Mouse (Mus musculus) forebrain, embryonic 16.5 days (tissue): Measurements from ENCODE around the gene Usp43. TPM values are rescaled to one million over a fixed set of nuclear protein-coding genes. Genes with fewer than 3 reads are reported as not detected.

ENCODE experiments used
- ATAC-seq: fragments of 200-750 bp; cut with Nextera tagmentation; 2 replicates; pipeline ENCODE4 v1.8.0; 2017; ENCODE audit warnings: mild to moderate bottlenecking, moderate library complexity
- H3K27ac ChIP-seq: fragments of 300-500 bp; sonication (generic); 2 replicates; pipeline ENCODE4 v1.5.1; 2014; ENCODE audit warnings: low read length, control low read depth
- H3K27me3 ChIP-seq: fragments of 300-500 bp; sonication (generic); replicated peaks from 2 replicates; pipeline ENCODE4 v1.6.1; 2014; ENCODE audit warnings: low read length; ENCODE audit not compliant: control insufficient read depth, insufficient read depth
- H3K36me3 ChIP-seq: fragments of 300-500 bp; sonication (generic); 2 replicates; pipeline ENCODE4 v1.6.1; 2014; ENCODE audit not compliant: control insufficient read depth, insufficient read depth
- H3K4me1 ChIP-seq: fragments of 300-500 bp; sonication (generic); replicated peaks from 2 replicates; pipeline ENCODE4 v1.6.1; 2014; ENCODE audit warnings: low read length; ENCODE audit not compliant: control insufficient read depth, insufficient read depth
- H3K4me2 ChIP-seq: fragments of 300-500 bp; sonication (generic); 2 replicates; pipeline ENCODE4 v1.6.1; 2014; ENCODE audit warnings: mild to moderate bottlenecking, low read length, control low read depth
- H3K4me3 ChIP-seq: fragments of 300-500 bp; sonication (generic); replicated peaks from 2 replicates; pipeline ENCODE4 v1.5.1; 2014; ENCODE audit warnings: mild to moderate bottlenecking, low read length, control low read depth
- H3K9ac ChIP-seq: fragments of 300-500 bp; sonication (generic); replicated peaks from 2 replicates; pipeline ENCODE4 v1.6.1; 2014; ENCODE audit warnings: low read depth, low read length, control low read depth
- H3K9me3 ChIP-seq: fragments of 300-500 bp; sonication (generic); 2 replicates; pipeline ENCODE4 v1.6.1; 2016; ENCODE audit warnings: low read length; ENCODE audit not compliant: control insufficient read depth
- WGBS: fragments of 180-500 bp; shearing (Covaris S2); extraction: QIAGEN DNeasy Blood & Tissue Kit; methylation state at CpG from one replicate; pipeline ENCODE4 v1.1.7; 2014; 5-methylcytosine and 5-hydroxymethylcytosine counted together
- polyA plus RNA-seq: library from polyadenylated mRNA; unstranded; fragments of >200 nt; fragmentation: Nextera tagmentation; extraction: Ambion mirVana; gene quantifications from 2 replicates; pipeline ENCODE4 v1.2.1, GENCODE M21; 2015

The Usp43 gene
- polyA plus RNA-seq, 1 experiment from 2014 or later = 3.0 TPM

DNA sequence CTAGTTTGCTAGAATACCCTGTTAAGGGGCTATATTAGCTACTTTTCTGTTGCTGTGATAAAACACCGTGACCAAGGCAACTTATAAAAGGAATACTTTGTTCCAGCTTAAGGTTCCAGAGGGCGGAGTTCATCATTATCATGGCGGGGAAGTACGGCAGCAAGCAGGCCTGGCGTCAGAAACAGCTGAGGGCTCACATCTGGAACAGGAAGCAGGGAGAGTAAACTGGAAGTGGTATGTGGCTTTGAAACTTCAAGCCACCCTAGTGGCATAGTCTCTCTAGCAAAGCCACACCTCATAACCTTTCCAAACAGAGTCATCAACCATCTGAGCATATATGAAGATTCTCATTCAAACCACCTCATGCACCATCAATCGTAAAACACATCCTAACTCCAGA, 92.4 kb downstream of the Usp43 start:
- ATAC-seq = no peak
- no peaks in the 10 kb centered on the region for H3K27me3 ChIP-seq
- WGBS = 90% methylated on average over 6 of the region's 6 CpGs

DNA sequence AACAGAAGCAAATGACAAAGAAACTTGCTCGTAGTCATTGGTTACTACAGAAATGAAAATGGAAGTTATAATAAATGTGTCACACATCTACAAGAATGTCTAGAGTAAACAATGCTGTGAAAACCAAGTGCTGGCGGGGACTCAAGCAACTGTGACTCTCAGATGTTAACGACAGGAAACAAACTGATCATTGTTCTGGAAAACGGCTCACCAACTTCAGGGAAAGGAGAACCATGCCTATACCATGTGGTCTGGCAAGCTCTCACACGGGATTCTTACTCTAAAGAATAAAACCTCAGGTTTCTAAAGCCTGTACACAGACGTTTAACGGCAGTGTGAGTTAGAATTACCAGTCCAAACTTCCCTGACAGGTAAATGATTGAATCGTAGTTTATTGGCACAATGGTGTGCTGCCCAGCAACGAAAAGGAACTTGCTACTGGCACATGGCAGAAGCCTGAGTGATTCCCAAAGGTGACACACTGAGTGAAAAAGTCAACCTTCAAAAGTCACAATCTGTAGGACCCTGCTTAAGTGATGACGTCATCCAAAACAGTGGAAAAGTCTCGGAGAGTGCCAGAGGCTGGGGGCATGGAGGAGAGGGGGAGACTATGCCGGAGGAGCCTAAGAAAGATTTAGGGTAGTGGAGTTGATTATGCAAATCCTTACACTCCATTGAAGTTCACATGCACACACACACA, 93.4 kb downstream of the Usp43 start:
- ATAC-seq = no peak
- H3K9ac ChIP-seq = no peak overlapping the region
- H3K27me3 ChIP-seq = no peaks in the 10 kb centered on the region
- 39% methylated on average over 12 of the region's 12 CpGs for WGBS
- H3K4me2 ChIP-seq = no peak overlapping the region
- no peaks in the 10 kb centered on the region for H3K9me3 ChIP-seq
- H3K4me3 ChIP-seq = no peak overlapping the region
- no peak overlapping the region for H3K27ac ChIP-seq
- no peaks in the 10 kb centered on the region for H3K4me1 ChIP-seq
- no peaks in the 10 kb centered on the region for H3K36me3 ChIP-seq

More for the DNA sequence above, 92.4 kb downstream of the Usp43 start:
- H3K36me3 ChIP-seq = no peaks in the 10 kb centered on the region
- H3K9me3 ChIP-seq = no peaks in the 10 kb centered on the region
- H3K27ac ChIP-seq = no peak overlapping the region
- no peak overlapping the region for H3K4me2 ChIP-seq
- no peaks in the 10 kb centered on the region for H3K4me1 ChIP-seq
- H3K9ac ChIP-seq = no peak overlapping the region
- no peak overlapping the region for H3K4me3 ChIP-seq

DNA sequence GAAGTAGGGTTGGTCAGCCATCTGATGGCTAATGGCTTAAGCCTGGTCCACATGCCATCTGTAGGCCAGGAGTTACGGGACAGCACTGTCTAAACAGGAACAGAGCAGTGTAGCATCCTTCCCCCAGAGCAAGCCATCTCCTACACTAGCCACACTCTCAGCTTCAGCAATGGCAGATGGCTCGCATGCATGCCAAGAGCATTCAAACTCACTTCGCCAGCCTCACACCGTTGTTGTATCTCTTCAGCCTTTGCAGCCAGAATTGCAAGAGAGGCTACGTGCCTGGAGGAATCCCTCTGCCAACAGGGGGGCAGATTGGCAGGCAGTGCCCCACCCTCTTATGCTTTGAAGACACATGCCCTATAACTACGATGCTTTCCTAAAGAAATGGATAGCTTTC, 100.4 kb downstream of the Usp43 start:
- Histone ChIP-seq H3K4me1 (peaks cover 8% of the 10 kb centered on the region; the same call in 1 of the 2 replicates), H3K9me3 (no peaks in the 10 kb centered on the region), H3K36me3 (no peaks in the 10 kb centered on the region), H3K9ac (no peak overlapping the region), H3K4me3 (no peak overlapping the region), H3K27me3 (no peaks in the 10 kb centered on the region), H3K27ac (peak overlapping the region; percentile 55), H3K4me2 (no peak overlapping the region)
- peak; percentile 85 for ATAC-seq
- 73% methylated on average over 6 of the region's 6 CpGs for WGBS

DNA sequence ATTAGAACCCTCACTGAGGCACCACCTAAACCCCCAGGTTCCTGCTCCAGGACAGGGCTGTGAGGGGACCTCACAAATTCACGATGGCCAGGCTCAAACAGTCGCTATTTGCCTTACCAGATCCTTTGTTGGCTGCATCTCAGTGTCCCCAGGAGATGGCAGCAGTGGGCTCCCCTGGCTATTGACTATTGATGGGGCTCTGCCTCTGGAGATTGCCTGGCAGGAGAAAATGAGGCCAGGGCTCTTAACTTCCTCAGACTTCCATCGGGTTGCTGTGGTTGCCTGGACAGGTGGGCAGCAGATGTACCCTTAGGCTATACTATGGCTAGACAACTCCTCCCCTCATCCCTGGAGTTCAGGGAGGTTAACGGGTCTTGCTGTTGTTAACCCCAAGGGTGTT, 101.7 kb downstream of the Usp43 start:
- H3K4me1 ChIP-seq = peaks cover 8% of the 10 kb centered on the region; the same call in 1 of the 2 replicates
- no peaks in the 10 kb centered on the region for H3K27me3 ChIP-seq
- H3K4me2 ChIP-seq = no peak overlapping the region
- no peak for ATAC-seq
- H3K27ac ChIP-seq = no peak overlapping the region
- no peak overlapping the region for H3K9ac ChIP-seq
- no peaks in the 10 kb centered on the region for H3K9me3 ChIP-seq
- WGBS = 21% methylated on average over 4 of the region's 4 CpGs
- H3K36me3 ChIP-seq = no peaks in the 10 kb centered on the region
- H3K4me3 ChIP-seq = no peak overlapping the region

DNA sequence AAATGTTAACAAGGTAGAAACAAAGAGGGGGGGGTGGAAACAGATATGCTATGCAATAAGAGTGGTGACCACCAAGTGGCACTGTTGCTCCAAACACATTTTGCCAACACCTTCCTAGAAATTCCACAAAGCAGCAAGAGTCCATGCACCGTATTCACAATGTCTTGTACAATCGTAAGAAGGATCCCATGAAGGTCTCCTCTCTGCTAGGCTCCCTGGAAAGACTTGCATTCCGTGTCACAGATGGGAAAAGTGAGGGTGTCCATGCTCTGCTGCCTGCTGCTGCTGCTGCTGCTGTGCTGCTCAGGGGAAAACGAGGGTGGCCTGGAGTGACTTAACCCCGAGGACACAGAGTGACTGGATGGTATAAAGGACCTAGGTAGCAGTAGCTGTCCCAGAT, 102.3 kb downstream of the Usp43 start:
- Histone ChIP-seq H3K4me1 (peaks cover 8% of the 10 kb centered on the region; the same call in 1 of the 2 replicates), H3K9me3 (no peaks in the 10 kb centered on the region), H3K4me3 (no peak overlapping the region), H3K36me3 (no peaks in the 10 kb centered on the region), H3K27me3 (no peaks in the 10 kb centered on the region), H3K27ac (no peak overlapping the region), H3K4me2 (peak overlapping the region; percentile 6; the same call in 1 of the 2 replicates), H3K9ac (no peak overlapping the region)
- 12% methylated on average over 5 of the region's 5 CpGs for WGBS
- peak; percentile 22; the same call in 1 of the 2 replicates for ATAC-seq

DNA sequence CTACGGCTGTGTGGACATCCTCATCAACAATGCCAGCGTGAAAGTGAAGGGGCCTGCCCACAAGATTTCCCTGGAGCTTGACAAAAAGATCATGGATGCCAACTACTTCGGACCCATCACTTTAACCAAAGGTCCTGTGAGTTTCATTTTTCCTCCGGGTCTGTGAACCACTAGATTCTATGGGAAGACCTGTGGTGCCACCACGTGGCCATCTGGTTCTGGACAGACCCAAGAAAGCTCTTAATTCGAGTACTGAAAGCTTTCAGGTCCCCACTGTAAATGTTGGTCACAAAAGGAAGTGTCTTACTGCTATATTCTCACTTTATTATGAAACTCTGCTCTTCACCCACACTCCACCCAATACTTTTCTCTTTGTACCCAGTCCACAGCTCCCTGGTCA, 110.4 kb downstream of the Usp43 start:
- Histone ChIP-seq H3K27ac (no peak overlapping the region), H3K4me2 (no peak overlapping the region), H3K36me3 (no peaks in the 10 kb centered on the region), H3K4me1 (no peaks in the 10 kb centered on the region), H3K4me3 (no peak overlapping the region), H3K27me3 (no peaks in the 10 kb centered on the region), H3K9ac (no peak overlapping the region), H3K9me3 (no peaks in the 10 kb centered on the region)
- WGBS = 80% methylated on average over 6 of the region's 6 CpGs
- no peak for ATAC-seq

DNA sequence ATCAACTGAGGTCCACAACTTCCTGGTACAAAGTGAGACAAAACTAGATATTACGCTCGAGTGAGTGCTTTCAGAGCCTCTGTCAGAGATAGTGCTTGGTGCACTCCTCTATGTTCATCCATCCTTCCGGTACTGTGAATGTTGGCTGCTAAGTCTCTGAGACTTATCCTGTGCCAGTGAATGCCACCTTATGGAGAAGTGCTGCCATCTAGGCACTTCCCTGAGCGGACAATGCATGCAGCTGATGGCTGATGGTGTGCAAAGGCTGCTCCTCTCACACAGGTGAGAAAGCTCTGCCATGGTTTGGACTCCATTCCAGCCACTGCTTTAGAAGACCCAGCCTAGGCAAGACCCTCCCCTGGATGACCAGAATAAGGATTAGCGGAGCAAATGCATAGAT, 113.9 kb downstream of the Usp43 start:
- H3K27me3 ChIP-seq = no peaks in the 10 kb centered on the region
- H3K4me3 ChIP-seq = no peak overlapping the region
- no peaks in the 10 kb centered on the region for H3K9me3 ChIP-seq
- H3K9ac ChIP-seq = no peak overlapping the region
- no peaks in the 10 kb centered on the region for H3K36me3 ChIP-seq
- 69% methylated on average over 5 of the region's 5 CpGs for WGBS
- no peak overlapping the region for H3K27ac ChIP-seq
- no peaks in the 10 kb centered on the region for H3K4me1 ChIP-seq
- ATAC-seq = no peak
- no peak overlapping the region for H3K4me2 ChIP-seq

DNA sequence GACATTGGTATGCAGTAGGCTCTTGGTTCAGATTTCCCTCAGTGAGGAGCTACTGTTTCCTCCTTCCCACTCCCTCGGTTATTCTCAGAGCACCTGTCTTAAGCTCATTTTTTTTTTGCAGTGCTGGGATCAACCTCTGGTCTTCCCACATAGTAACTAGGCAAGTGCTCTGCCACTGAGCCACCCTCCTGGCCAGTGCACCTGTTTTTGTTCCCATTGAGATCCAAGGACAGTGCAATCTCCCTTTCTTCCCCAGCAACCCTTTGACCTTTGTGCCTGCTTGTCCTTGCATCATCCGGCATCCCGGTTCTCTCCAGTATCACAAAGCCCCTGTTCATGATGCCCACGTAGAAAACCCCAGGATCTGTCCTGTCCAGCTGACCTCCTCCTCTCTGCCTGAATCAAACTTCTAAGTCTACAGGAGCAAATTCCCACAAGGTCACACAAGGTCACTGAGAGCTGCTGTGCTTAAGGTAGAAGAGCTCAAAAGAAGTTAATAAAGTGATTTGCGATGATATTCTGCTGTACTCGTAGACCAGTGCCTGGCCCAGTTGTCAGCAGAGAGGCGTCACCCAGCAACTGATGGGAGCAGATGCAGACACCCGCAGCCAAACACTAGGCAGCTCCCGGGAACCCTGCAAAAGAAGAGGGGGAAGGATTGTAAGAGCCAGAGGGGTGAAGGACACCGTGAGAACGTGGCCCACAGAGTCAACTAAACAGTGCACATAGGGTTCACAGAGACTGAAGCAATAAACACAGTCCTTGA, 114.9 kb downstream of the Usp43 start:
- H3K9me3 ChIP-seq = no peaks in the 10 kb centered on the region
- H3K27ac ChIP-seq = no peak overlapping the region
- H3K4me1 ChIP-seq = no peaks in the 10 kb centered on the region
- no peak overlapping the region for H3K4me2 ChIP-seq
- 88% methylated on average over 11 of the region's 11 CpGs for WGBS
- H3K27me3 ChIP-seq = no peaks in the 10 kb centered on the region
- H3K36me3 ChIP-seq = no peaks in the 10 kb centered on the region
- no peak overlapping the region for H3K4me3 ChIP-seq
- ATAC-seq = no peak
- H3K9ac ChIP-seq = no peak overlapping the region

DNA sequence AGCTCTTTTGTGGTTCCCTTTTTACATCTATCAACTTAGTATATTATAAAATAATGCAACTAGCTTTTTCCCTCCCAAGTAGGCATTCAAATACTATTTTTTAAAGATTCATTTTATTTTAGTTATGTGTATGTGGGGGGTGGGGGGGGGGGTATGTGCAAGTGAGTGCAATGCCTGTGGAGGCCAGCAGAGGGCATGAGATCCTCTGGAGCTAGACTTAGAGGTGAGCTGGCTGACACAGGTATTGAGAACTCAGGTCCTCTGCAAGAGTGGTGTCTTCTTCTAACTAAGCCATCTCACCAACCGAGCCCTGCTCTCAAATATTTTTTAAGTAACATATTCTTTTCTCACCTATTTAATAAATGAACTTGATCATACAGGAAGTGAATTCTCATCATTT, 116.4 kb downstream of the Usp43 start:
- H3K36me3 ChIP-seq = no peaks in the 10 kb centered on the region
- ATAC-seq = no peak
- no peak overlapping the region for H3K27ac ChIP-seq
- no peak overlapping the region for H3K4me3 ChIP-seq
- no peaks in the 10 kb centered on the region for H3K4me1 ChIP-seq
- 94% methylated on average over 1 of the region's 1 CpGs for WGBS
- no peaks in the 10 kb centered on the region for H3K9me3 ChIP-seq
- no peaks in the 10 kb centered on the region for H3K27me3 ChIP-seq
- H3K9ac ChIP-seq = no peak overlapping the region
- no peak overlapping the region for H3K4me2 ChIP-seq
